Mouse (Mus musculus) adrenal gland, postnatal 10 days (tissue): ENCODE data around the gene Rtbdn. TPM values are rescaled to one million over a fixed set of nuclear protein-coding genes. Genes with fewer than 3 reads are reported as not detected.

Source experiments
- DNase-seq: peaks from one replicate; pipeline ENCODE4 v3.0.0; 2021; ENCODE audit warnings: mixed read lengths
- total RNA-seq, 2 experiments: library from RNA; stranded (reverse); gene quantifications; 2 replicates each; pipeline ENCODE4 v1.2.3; 2021

Rtbdn gene
- total RNA-seq, 2 experiments from 2014 or later, result 0.21 TPM; not detected in 1

- peak; percentile 77 for DNase-seq
These were observed 13.0 kb downstream of the Rtbdn start for GRCm38 (mm10) chr8:84959811-84960210.

GRCm38 (mm10) chr8:84963952-84964351, 17.2 kb downstream of the Rtbdn start:
- no peak for DNase-seq

- peak; percentile 95 for DNase-seq
These were observed 19.0 kb downstream of the Rtbdn start for GRCm38 (mm10) chr8:84965731-84966291.

GRCm38 (mm10) chr8:84966603-84967002, 19.8 kb downstream of the Rtbdn start:
- peak; percentile 58 for DNase-seq

- DNase-seq, result peak; percentile 35
These were observed 20.9 kb downstream of the Rtbdn start for GRCm38 (mm10) chr8:84967532-84968304.

GRCm38 (mm10) chr8:84968650-84969049, 21.9 kb downstream of the Rtbdn start:
- peak; percentile 26 for DNase-seq

GRCm38 (mm10) chr8:84969241-84970134, 22.7 kb downstream of the Rtbdn start, which contains the start of the genes Gm49661, Prdx2 and Rnaseh2a:
Gene Gm49661, minus strand, starts transcription at chr8:84969433.
Gene Prdx2, plus strand, starts transcription at chr8:84969587.
Gene Rnaseh2a, minus strand, starts transcription at chr8:84969767.
- DNase-seq, result peak; percentile 90

GRCm38 (mm10) chr8:84970135-84970790, 23.5 kb downstream of the Rtbdn start:
- peak; percentile 39 for DNase-seq

- no peak for DNase-seq
These were observed 24.1 kb downstream of the Rtbdn start for GRCm38 (mm10) chr8:84970913-84971312.

GRCm38 (mm10) chr8:84973079-84973478, 26.3 kb downstream of the Rtbdn start:
- DNase-seq, result no peak

- DNase-seq, result peak; percentile 81
These were observed 27.2 kb downstream of the Rtbdn start for GRCm38 (mm10) chr8:84973803-84974542.

GRCm38 (mm10) chr8:84974543-84975142, 27.9 kb downstream of the Rtbdn start:
- DNase-seq, result no peak

- DNase-seq, result peak; percentile 83
These were observed 28.6 kb downstream of the Rtbdn start for GRCm38 (mm10) chr8:84975434-84975833.

GRCm38 (mm10) chr8:84976031-84976762, 29.4 kb downstream of the Rtbdn start:
- peak; percentile 98 for DNase-seq

- no peak for DNase-seq
These were observed 30.1 kb downstream of the Rtbdn start for GRCm38 (mm10) chr8:84976763-84977434.

GRCm38 (mm10) chr8:84977435-84978247, 30.9 kb downstream of the Rtbdn start:
- peak; percentile 83 for DNase-seq

GRCm38 (mm10) chr8:84978248-84978940, 31.6 kb downstream of the Rtbdn start, which contains the start of gene Junb:
Gene Junb, minus strand, starts transcription at chr8:84978718.
- peak; percentile 99 for DNase-seq
